8 mouse cellular contexts compared by ENCODE assay signal in genomic region chr14:60525284-60525962, GRCm38 (mm10).
DNase-seq lines count a peak whose midpoint lies in the region; ATAC-seq and TF ChIP-seq lines count a peak whose summit lies in the region.

No protein-coding gene starts in this region.

- H3K27me3 ChIP-seq in liver, embryonic 12.5 days (replicated peaks) = no peaks in the 10 kb centered on the region
- no peaks in the 10 kb centered on the region for H3K27me3 ChIP-seq in intestine, embryonic 14.5 days (replicated peaks; ENCODE audit: control insufficient read depth, insufficient read depth, low read length)
- H3K27me3 ChIP-seq in midbrain, embryonic 14.5 days (ENCODE audit: control insufficient read depth, insufficient read depth, low read length) = no peaks in the 10 kb centered on the region
- no peaks in the 10 kb centered on the region for H3K27me3 ChIP-seq in spleen, adult 2 months (ENCODE audit: control insufficient read depth, insufficient read depth, low read length)

- H3K4me3 ChIP-seq in liver, embryonic 12.5 days = no peak overlapping the region
- H3K4me3 ChIP-seq in intestine, embryonic 14.5 days (ENCODE audit: low read depth, low read length) = no peak overlapping the region
- H3K4me3 ChIP-seq in midbrain, embryonic 14.5 days (replicated peaks; ENCODE audit: low read depth, low read length) = no peak overlapping the region
- no peak overlapping the region for H3K4me3 ChIP-seq in spleen, adult 2 months (ENCODE audit: extremely low read depth, insufficient read depth, insufficient read length)

- 58% methylated on average over 13 of the region's 13 CpGs for WGBS in liver, embryonic 12.5 days (ENCODE audit: insufficient replicate concordance)
- 64% methylated on average over 13 of the region's 13 CpGs for WGBS in intestine, embryonic 14.5 days
- 73% methylated on average over 13 of the region's 13 CpGs for WGBS in midbrain, embryonic 14.5 days
- 71% methylated on average over 13 of the region's 13 CpGs for WGBS in spleen, adult 2 months

- H3K4me2 ChIP-seq in liver, embryonic 12.5 days = no peak overlapping the region
- no peak overlapping the region for H3K4me2 ChIP-seq in intestine, embryonic 14.5 days (ENCODE audit: low read length)
- no peak overlapping the region for H3K4me2 ChIP-seq in midbrain, embryonic 14.5 days (ENCODE audit: low read length)

- TF ChIP-seq CTCF in spleen, adult 2 months (IDR thresholded peaks at IDR 0.05; ENCODE audit: extremely low read depth, insufficient read depth, insufficient read length, insufficient replicate concordance) = peak; percentile 44; the same call in 1 of the 2 replicates

- TF ChIP-seq POLR2A in spleen, adult 2 months (IDR thresholded peaks at IDR 0.05; ENCODE audit: low read depth, low read length) = no peak

- no peak for ATAC-seq in liver, embryonic 12.5 days
- ATAC-seq in intestine, embryonic 14.5 days (replicated peaks; ENCODE audit: low FRiP score, low TSS enrichment, low read depth) = peak; percentile 71; the same call in 1 of the 2 replicates
- peak; percentile 72; the same call in 1 of the 2 replicates for ATAC-seq in midbrain, embryonic 14.5 days (ENCODE audit: low FRiP score, low TSS enrichment)

- H3K4me1 ChIP-seq in liver, embryonic 12.5 days = no peaks in the 10 kb centered on the region
- peaks cover 9% of the 10 kb centered on the region; the same call in 1 of the 2 replicates for H3K4me1 ChIP-seq in intestine, embryonic 14.5 days (replicated peaks; ENCODE audit: control insufficient read depth, insufficient read depth, low read length)
- H3K4me1 ChIP-seq in midbrain, embryonic 14.5 days (ENCODE audit: control insufficient read depth, insufficient read depth, low read length) = peaks cover 7% of the 10 kb centered on the region
- peaks cover 2% of the 10 kb centered on the region; the same call in 1 of the 2 replicates for H3K4me1 ChIP-seq in spleen, adult 2 months (ENCODE audit: control insufficient read depth, insufficient read depth, insufficient read length)

- H3K9me3 ChIP-seq in liver, embryonic 12.5 days (replicated peaks) = no peaks in the 10 kb centered on the region
- H3K9me3 ChIP-seq in intestine, embryonic 14.5 days (ENCODE audit: control insufficient read depth, low read length) = no peaks in the 10 kb centered on the region
- H3K9me3 ChIP-seq in midbrain, embryonic 14.5 days (ENCODE audit: control insufficient read depth, low read length) = no peaks in the 10 kb centered on the region

- intact Hi-C loops in left cerebral cortex, postnatal 14 days (cut with DNase I) = loop anchor here (2.0 kb wide), 1 partner anchor 163 kb away; no protein-coding TSS in a partner anchor

- H3K36me3 ChIP-seq in liver, embryonic 12.5 days = no peaks in the 10 kb centered on the region
- no peaks in the 10 kb centered on the region for H3K36me3 ChIP-seq in intestine, embryonic 14.5 days (ENCODE audit: control insufficient read depth, insufficient read depth, low read length)
- H3K36me3 ChIP-seq in midbrain, embryonic 14.5 days (ENCODE audit: control insufficient read depth, insufficient read depth, low read length) = no peaks in the 10 kb centered on the region
- no peaks in the 10 kb centered on the region for H3K36me3 ChIP-seq in spleen, adult 2 months (ENCODE audit: control insufficient read depth, insufficient read depth, low read length)

- DNase-seq in liver = peak; percentile 69
- DNase-seq in cerebellum, adult 18-20 months = peak; percentile 75 to 80
- DNase-seq in forelimb bud, embryonic 11.5 days (ENCODE audit: low read depth, low spot score) = peak; percentile 82
- DNase-seq in intestine, embryonic 14.5 days (ENCODE audit: low spot score) = peak; percentile 86
- peak; percentile 80 to 86 for DNase-seq in left cerebral cortex, postnatal 14 days (ENCODE audit: low spot score in 2 of 2)
- DNase-seq in midbrain, embryonic 14.5 days = peak; percentile 94
- DNase-seq in spleen, adult 2 months (ENCODE audit: low read depth in 1 of 2, low spot score in 2 of 2) = peak; percentile 60 to 65

- no peak overlapping the region for H3K9ac ChIP-seq in liver, embryonic 12.5 days
- no peak overlapping the region for H3K9ac ChIP-seq in intestine, embryonic 14.5 days (ENCODE audit: low read length)
- H3K9ac ChIP-seq in midbrain, embryonic 14.5 days (replicated peaks; ENCODE audit: low read length) = no peak overlapping the region

- no peak overlapping the region for H3K27ac ChIP-seq in liver, embryonic 12.5 days
- H3K27ac ChIP-seq in intestine, embryonic 14.5 days (ENCODE audit: low read depth) = no peak overlapping the region
- no peak overlapping the region for H3K27ac ChIP-seq in midbrain, embryonic 14.5 days (replicated peaks; ENCODE audit: low read depth, low read length)
- H3K27ac ChIP-seq in spleen, adult 2 months (ENCODE audit: insufficient read depth, low read length) = peak overlapping the region; percentile 63
